Mouse (Mus musculus) lung, embryonic 16.5 days (tissue): Measurements from ENCODE around the gene Snx3. TPM values are rescaled to one million over a fixed set of nuclear protein-coding genes. Genes with fewer than 3 reads are reported as not detected.

ENCODE experiments used
- ATAC-seq: fragments of 200-750 bp; cut with Nextera tagmentation; 2 replicates; pipeline ENCODE4 v1.8.0; 2017; ENCODE audit warnings: low read depth, mild to moderate bottlenecking, moderate library complexity
- H3K27ac ChIP-seq: fragments of 300-500 bp; sonication (generic); 2 replicates; pipeline ENCODE4 v1.5.1; 2014; ENCODE audit warnings: mild to moderate bottlenecking, control low read depth, low read length
- H3K27me3 ChIP-seq: fragments of 300-500 bp; sonication (generic); 2 replicates; pipeline ENCODE4 v1.6.1; 2014; ENCODE audit warnings: low read depth, low read length, mixed read lengths; ENCODE audit not compliant: control insufficient read depth, insufficient read depth
- H3K36me3 ChIP-seq: fragments of 300-500 bp; sonication (generic); 2 replicates; pipeline ENCODE4 v1.6.1; 2014; ENCODE audit warnings: low read length; ENCODE audit not compliant: control insufficient read depth, insufficient read depth
- H3K4me1 ChIP-seq: fragments of 300-500 bp; sonication (generic); replicated peaks from 2 replicates; pipeline ENCODE4 v1.6.1; 2014; ENCODE audit warnings: low read length, mixed read lengths; ENCODE audit not compliant: control insufficient read depth, insufficient read depth
- H3K4me2 ChIP-seq: fragments of 300-500 bp; sonication (generic); 2 replicates; pipeline ENCODE4 v1.6.1; 2014; ENCODE audit warnings: low read depth, low read length, control low read depth
- H3K4me3 ChIP-seq: fragments of 300-500 bp; sonication (generic); 2 replicates; pipeline ENCODE4 v1.5.1; 2014; ENCODE audit warnings: mild to moderate bottlenecking, low read length, control low read depth
- H3K9ac ChIP-seq: fragments of 300-500 bp; sonication (generic); 2 replicates; pipeline ENCODE4 v1.6.1; 2014; ENCODE audit warnings: low read length, control low read depth
- H3K9me3 ChIP-seq: fragments of 300-500 bp; sonication (generic); 2 replicates; pipeline ENCODE4 v1.6.1; 2016; ENCODE audit warnings: low read length; ENCODE audit not compliant: control insufficient read depth
- WGBS: fragments of 180-500 bp; shearing (Covaris S2); extraction: QIAGEN DNeasy Blood & Tissue Kit; methylation state at CpG from one replicate; pipeline ENCODE4 v1.1.7; 2014; 5-methylcytosine and 5-hydroxymethylcytosine counted together
- polyA plus RNA-seq: library from polyadenylated mRNA; unstranded; fragments of >200 nt; fragmentation: Nextera tagmentation; extraction: Ambion mirVana; gene quantifications from 2 replicates; pipeline ENCODE4 v1.2.1, GENCODE M21; 2015

The Snx3 gene
- polyA plus RNA-seq, 1 experiment from 2014 or later: 405 TPM

- H3K9me3 ChIP-seq: no peaks in the 10 kb centered on the region
Observed at GRCm38 (mm10) chr10:42500611-42501010, 1.2 kb upstream of the Snx3 start.

GRCm38 (mm10) chr10:42501161-42501560 lies 669 bp upstream of the Snx3 start:
- peak overlapping the region; percentile 99 for H3K4me3 ChIP-seq
- peaks cover 4% of the 10 kb centered on the region; the same call in 1 of the 2 replicates for H3K36me3 ChIP-seq
- WGBS: 76% methylated on average over 5 of the region's 5 CpGs
- no peaks in the 10 kb centered on the region for H3K27me3 ChIP-seq
- no peak for ATAC-seq
- peak overlapping the region; percentile 42 for H3K4me2 ChIP-seq
- H3K27ac ChIP-seq: peak overlapping the region; percentile 99
- H3K4me1 ChIP-seq: peaks cover 9% of the 10 kb centered on the region
- H3K9ac ChIP-seq: peak overlapping the region; percentile 54
- H3K9me3 ChIP-seq: no peaks in the 10 kb centered on the region

More at GRCm38 (mm10) chr10:42500611-42501010, 1.2 kb upstream of the Snx3 start:
- H3K27ac ChIP-seq: no peak overlapping the region
- peaks cover 4% of the 10 kb centered on the region; the same call in 1 of the 2 replicates for H3K36me3 ChIP-seq
- no peak overlapping the region for H3K9ac ChIP-seq
- no peak overlapping the region for H3K4me2 ChIP-seq
- H3K4me3 ChIP-seq: no peak overlapping the region
- ATAC-seq: no peak
- 86% methylated on average over 8 of the region's 8 CpGs for WGBS
- no peaks in the 10 kb centered on the region for H3K27me3 ChIP-seq
- H3K4me1 ChIP-seq: peaks cover 9% of the 10 kb centered on the region

- Histone ChIP-seq H3K4me3 (peak overlapping the region; percentile 99), H3K4me2 (peak overlapping the region; percentile 75), H3K27me3 (no peaks in the 10 kb centered on the region), H3K27ac (peak overlapping the region; percentile 99), H3K36me3 (peaks cover 7% of the 10 kb centered on the region), H3K9me3 (no peaks in the 10 kb centered on the region), H3K9ac (peak overlapping the region; percentile 95), H3K4me1 (peaks cover 9% of the 10 kb centered on the region)
- 1% methylated on average over 55 of the region's 55 CpGs for WGBS
- peak; percentile 47 for ATAC-seq
Observed at GRCm38 (mm10) chr10:42502349-42503111, 700 bp downstream of the Snx3 start.

GRCm38 (mm10) chr10:42504096-42504710 lies 2.4 kb downstream of the Snx3 start:
- 70% methylated on average over 10 of the region's 10 CpGs for WGBS
- Histone ChIP-seq H3K4me1 (peaks cover 11% of the 10 kb centered on the region), H3K27ac (no peak overlapping the region), H3K9me3 (no peaks in the 10 kb centered on the region), H3K9ac (no peak overlapping the region), H3K4me2 (peak overlapping the region; percentile 75; the same call in 1 of the 2 replicates), H3K4me3 (no peak overlapping the region), H3K36me3 (peaks cover 7% of the 10 kb centered on the region), H3K27me3 (no peaks in the 10 kb centered on the region)
- ATAC-seq: no peak

GRCm38 (mm10) chr10:42510141-42510540 lies 8.3 kb downstream of the Snx3 start:
- H3K9ac ChIP-seq: no peak overlapping the region
- H3K27me3 ChIP-seq: no peaks in the 10 kb centered on the region
- peaks cover 2% of the 10 kb centered on the region; the same call in 1 of the 2 replicates for H3K36me3 ChIP-seq
- H3K27ac ChIP-seq: no peak overlapping the region
- H3K4me3 ChIP-seq: no peak overlapping the region
- no peak overlapping the region for H3K4me2 ChIP-seq
- no peak for ATAC-seq
- 0 out of 2 replicates have a peak, but pooled peaks cover 2% of the 10 kb centered on the region for H3K4me1 ChIP-seq
- no peaks in the 10 kb centered on the region for H3K9me3 ChIP-seq
- WGBS: 88% methylated on average over 6 of the region's 6 CpGs

GRCm38 (mm10) chr10:42511184-42512135 lies 9.6 kb downstream of the Snx3 start:
- H3K4me3 ChIP-seq: no peak overlapping the region
- H3K4me2 ChIP-seq: no peak overlapping the region
- ATAC-seq: no peak
- 0 out of 2 replicates have a peak, but pooled peaks cover 2% of the 10 kb centered on the region for H3K4me1 ChIP-seq
- H3K9me3 ChIP-seq: no peaks in the 10 kb centered on the region
- H3K9ac ChIP-seq: no peak overlapping the region
- H3K27ac ChIP-seq: no peak overlapping the region
- WGBS: 82% methylated on average over 6 of the region's 6 CpGs
- H3K27me3 ChIP-seq: no peaks in the 10 kb centered on the region
- peaks cover 2% of the 10 kb centered on the region; the same call in 1 of the 2 replicates for H3K36me3 ChIP-seq

GRCm38 (mm10) chr10:42514125-42514524 lies 12.3 kb downstream of the Snx3 start:
- H3K36me3 ChIP-seq: no peaks in the 10 kb centered on the region; the same call in 1 of the 2 replicates
- no peaks in the 10 kb centered on the region for H3K9me3 ChIP-seq
- no peak overlapping the region for H3K27ac ChIP-seq
- no peak for ATAC-seq
- no peaks in the 10 kb centered on the region for H3K4me1 ChIP-seq
- H3K27me3 ChIP-seq: no peaks in the 10 kb centered on the region
- no peak overlapping the region for H3K9ac ChIP-seq
- H3K4me3 ChIP-seq: no peak overlapping the region
- H3K4me2 ChIP-seq: no peak overlapping the region

- 68% methylated on average over 8 of the region's 8 CpGs for WGBS
- no peak overlapping the region for H3K9ac ChIP-seq
- no peaks in the 10 kb centered on the region; the same call in 1 of the 2 replicates for H3K4me1 ChIP-seq
- H3K4me2 ChIP-seq: no peak overlapping the region
- ATAC-seq: no peak
- H3K27me3 ChIP-seq: no peaks in the 10 kb centered on the region
- no peak overlapping the region for H3K27ac ChIP-seq
- H3K36me3 ChIP-seq: no peaks in the 10 kb centered on the region
- no peak overlapping the region for H3K4me3 ChIP-seq
- no peaks in the 10 kb centered on the region for H3K9me3 ChIP-seq
Observed at GRCm38 (mm10) chr10:42518363-42518762, 16.5 kb downstream of the Snx3 start.
